Mouse (Mus musculus) spleen, adult 2 months (tissue): ENCODE results near the gene Atp5g1.

ENCODE experiments used
- CTCF ChIP-seq: fragments of 200-500 bp; IDR thresholded peaks from 2 replicates; pipeline ENCODE4 v1.5.1; 2011; ENCODE audit warnings: mild to moderate bottlenecking, inconsistent platforms; ENCODE audit not compliant: insufficient read depth, insufficient read length, insufficient replicate concordance; ENCODE audit errors: extremely low read depth
- POLR2A ChIP-seq: fragments of 200-500 bp; IDR thresholded peaks from 2 replicates; pipeline ENCODE4 v1.6.1; 2011; ENCODE audit warnings: low read depth, low read length, inconsistent platforms

GRCm38 (mm10) chr11:96073295-96073993, 2.0 kb downstream of the Atp5g1 start:
- TF ChIP-seq CTCF (no peak), POLR2A (no peak)
